Mouse (Mus musculus): ENCODE results near the gene Hsd17b12. TPM values are rescaled to one million over a fixed set of nuclear protein-coding genes. Genes with fewer than 3 reads are reported as not detected.

Hsd17b12 gene
- polyA plus RNA-seq, 1 experiment from 2014 or later: 125 TPM

DNA sequence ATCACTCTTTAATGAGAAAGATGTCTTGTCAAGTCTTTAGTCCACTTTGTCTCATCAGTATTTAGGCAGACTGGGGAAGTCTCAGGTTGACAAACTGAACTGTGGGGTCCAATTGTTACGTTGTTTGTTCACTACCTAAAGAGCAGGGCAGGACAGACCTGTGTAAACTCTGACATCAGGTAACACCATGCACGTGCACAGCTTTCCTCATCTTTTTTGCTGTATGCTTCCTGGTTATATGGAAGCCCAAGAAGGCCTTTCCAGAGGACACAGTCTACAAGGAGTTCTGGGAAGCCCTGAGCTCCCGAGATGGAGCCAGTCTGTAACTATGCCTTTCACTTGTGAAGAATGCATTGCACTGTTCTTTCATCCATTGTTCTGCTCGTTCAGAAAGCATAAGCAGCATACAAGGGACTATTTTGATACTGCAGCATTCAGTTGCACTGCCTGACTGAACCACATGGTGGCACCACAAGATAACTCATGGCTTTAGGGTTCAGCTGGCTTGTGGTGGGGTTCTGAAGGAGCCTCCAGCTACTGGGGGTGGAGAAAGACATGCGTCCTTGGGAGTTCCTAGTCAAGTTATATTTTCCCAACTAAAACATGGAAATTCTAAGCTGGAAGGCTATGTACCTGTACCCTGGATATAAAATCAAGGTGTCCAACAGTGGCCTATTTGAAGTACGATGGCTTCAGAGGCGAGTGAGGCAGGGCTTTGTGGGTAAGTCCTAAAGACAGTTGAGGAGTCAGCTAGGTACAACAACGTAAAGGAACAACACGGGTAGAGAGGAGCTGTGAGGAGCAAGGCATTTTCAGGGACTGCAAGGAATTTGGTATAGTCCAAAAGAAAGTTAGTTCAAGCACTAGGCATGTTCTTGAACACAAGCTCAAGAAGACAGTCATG lies 122.1 kb downstream of the Hsd17b12 start:
- no peaks in the 10 kb centered on the region for H3K9me3 ChIP-seq (replicated peaks)
- no peak overlapping the region for H3K4me3 ChIP-seq
- 79% methylated on average over 9 of the region's 9 CpGs for WGBS
- no peaks in the 10 kb centered on the region for H3K4me1 ChIP-seq
- H3K36me3 ChIP-seq: peaks cover 39% of the 10 kb centered on the region
- no peak overlapping the region for H3K27ac ChIP-seq
- no peaks in the 10 kb centered on the region for H3K27me3 ChIP-seq (ENCODE audit: low read depth, poor library complexity, severe bottlenecking)
- DNase-seq (ENCODE audit: low spot score): peak; percentile 50

DNA sequence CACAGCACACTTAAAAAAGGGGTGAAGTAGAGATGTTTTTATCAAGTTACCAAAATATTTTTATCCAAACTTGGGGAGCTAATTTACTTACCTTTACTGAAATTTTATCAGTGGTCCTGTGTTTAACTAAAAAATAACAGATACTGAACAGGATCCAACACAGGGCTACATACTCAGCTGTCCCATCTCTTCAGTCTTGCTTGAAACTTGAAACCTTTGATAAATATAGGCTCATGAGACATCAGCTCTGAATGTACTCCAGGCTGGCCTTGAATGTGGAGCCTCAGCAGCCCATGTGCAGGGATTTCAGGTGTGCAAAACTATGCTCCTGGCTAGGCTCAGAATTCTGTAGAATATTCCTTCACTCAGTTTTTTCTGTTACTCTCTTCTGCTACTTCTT lies 127.2 kb downstream of the Hsd17b12 start:
- Histone ChIP-seq H3K4me1 (no peaks in the 10 kb centered on the region), H3K36me3 (peaks cover 36% of the 10 kb centered on the region), H3K9me3 (replicated peaks) (no peaks in the 10 kb centered on the region), H3K27me3 (ENCODE audit: low read depth, poor library complexity, severe bottlenecking) (no peaks in the 10 kb centered on the region), H3K4me3 (no peak overlapping the region), H3K27ac (no peak overlapping the region)
- no peak for DNase-seq (ENCODE audit: low spot score)

- H3K4me1 ChIP-seq: no peaks in the 10 kb centered on the region
- no peaks in the 10 kb centered on the region for H3K9me3 ChIP-seq (replicated peaks)
- DNase-seq (ENCODE audit: low spot score): no peak
- H3K36me3 ChIP-seq: no peaks in the 10 kb centered on the region
- H3K27me3 ChIP-seq (ENCODE audit: low read depth, poor library complexity, severe bottlenecking): no peaks in the 10 kb centered on the region
- WGBS: 60% methylated on average over 6 of the region's 6 CpGs
- no peak overlapping the region for H3K27ac ChIP-seq
- no peak overlapping the region for H3K4me3 ChIP-seq
Measured at GRCm38 (mm10) chr2:94024637-94025036, 133.1 kb downstream of the Hsd17b12 start.

GRCm38 (mm10) chr2:94010335-94011291 lies 147.2 kb downstream of the Hsd17b12 start, which contains the start of gene Alkbh3:
Gene Alkbh3, minus strand, starts transcription at chr2:94010807.
- H3K4me3 ChIP-seq: peak within 1 kb of the TSS; percentile 78
- peaks cover 32% of the 10 kb centered on the region for H3K36me3 ChIP-seq
- H3K9me3 ChIP-seq (replicated peaks): no peaks in the 10 kb centered on the region
- WGBS: 5% methylated on average over 47 of the region's 47 CpGs
- peaks cover 13% of the 10 kb centered on the region for H3K4me1 ChIP-seq
- H3K27me3 ChIP-seq (ENCODE audit: low read depth, poor library complexity, severe bottlenecking): no peaks in the 10 kb centered on the region
- DNase-seq (ENCODE audit: low spot score): peak; percentile 98
- H3K27ac ChIP-seq: peak within 1 kb of the TSS; percentile 86

GRCm38 (mm10) chr2:94002331-94002730 lies 155.4 kb downstream of the Hsd17b12 start:
- Histone ChIP-seq H3K27ac (no peak overlapping the region), H3K27me3 (ENCODE audit: low read depth, poor library complexity, severe bottlenecking) (no peaks in the 10 kb centered on the region), H3K4me1 (no peaks in the 10 kb centered on the region), H3K9me3 (replicated peaks) (no peaks in the 10 kb centered on the region), H3K4me3 (no peak overlapping the region), H3K36me3 (peaks cover 92% of the 10 kb centered on the region)
- WGBS: 18% methylated on average over 2 of the region's 2 CpGs
- peak; percentile 87 for DNase-seq (ENCODE audit: low spot score)

DNA sequence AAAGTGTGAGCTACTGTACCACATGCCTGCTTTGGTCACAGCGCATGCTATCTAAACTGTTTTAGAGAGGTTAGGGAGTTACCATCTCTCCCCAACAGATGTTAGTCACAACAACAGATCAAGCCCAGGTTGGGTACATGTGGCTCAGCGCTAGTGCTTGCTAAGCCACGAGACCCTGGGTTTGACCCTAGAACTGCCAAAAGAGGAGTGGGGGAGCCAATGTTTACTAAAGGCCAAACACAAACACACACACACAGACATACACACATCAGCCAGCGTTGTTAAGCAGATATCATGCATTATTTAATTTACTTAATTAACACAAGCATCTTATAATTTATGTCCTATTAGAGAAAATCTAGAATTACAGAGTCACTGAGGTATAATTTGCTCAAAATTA lies 155.8 kb downstream of the Hsd17b12 start:
- Histone ChIP-seq H3K27ac (no peak overlapping the region), H3K4me1 (no peaks in the 10 kb centered on the region), H3K36me3 (peaks cover 92% of the 10 kb centered on the region), H3K9me3 (replicated peaks) (no peaks in the 10 kb centered on the region), H3K4me3 (no peak overlapping the region), H3K27me3 (ENCODE audit: low read depth, poor library complexity, severe bottlenecking) (no peaks in the 10 kb centered on the region)
- no peak for DNase-seq (ENCODE audit: low spot score)
- 89% methylated on average over 4 of the region's 4 CpGs for WGBS

- Histone ChIP-seq H3K4me3 (no peak overlapping the region), H3K27me3 (ENCODE audit: low read depth, poor library complexity, severe bottlenecking) (no peaks in the 10 kb centered on the region), H3K4me1 (no peaks in the 10 kb centered on the region), H3K9me3 (replicated peaks) (no peaks in the 10 kb centered on the region), H3K36me3 (peaks cover 92% of the 10 kb centered on the region), H3K27ac (no peak overlapping the region)
- DNase-seq (ENCODE audit: low spot score): no peak
- 89% methylated on average over 6 of the region's 6 CpGs for WGBS
Measured at GRCm38 (mm10) chr2:94001411-94001810, 156.4 kb downstream of the Hsd17b12 start.

GRCm38 (mm10) chr2:93996254-93996653 lies 161.5 kb downstream of the Hsd17b12 start, which contains the start of gene Gm27027:
Gene Gm27027, minus strand, starts transcription at chr2:93996354.
- no peaks in the 10 kb centered on the region for H3K4me1 ChIP-seq
- WGBS: 95% methylated on average over 6 of the region's 6 CpGs
- no peak for DNase-seq (ENCODE audit: low spot score)
- H3K4me3 ChIP-seq: no peak within 1 kb of the TSS
- peaks cover 93% of the 10 kb centered on the region for H3K36me3 ChIP-seq
- H3K27me3 ChIP-seq (ENCODE audit: low read depth, poor library complexity, severe bottlenecking): no peaks in the 10 kb centered on the region
- H3K9me3 ChIP-seq (replicated peaks): no peaks in the 10 kb centered on the region
- no peak within 1 kb of the TSS for H3K27ac ChIP-seq

- H3K36me3 ChIP-seq: peaks cover 97% of the 10 kb centered on the region
- 66% methylated on average over 3 of the region's 3 CpGs for WGBS
- H3K9me3 ChIP-seq (replicated peaks): no peaks in the 10 kb centered on the region
- no peaks in the 10 kb centered on the region for H3K27me3 ChIP-seq (ENCODE audit: low read depth, poor library complexity, severe bottlenecking)
- H3K27ac ChIP-seq: no peak overlapping the region
- H3K4me3 ChIP-seq: no peak overlapping the region
- H3K4me1 ChIP-seq: peaks cover 8% of the 10 kb centered on the region
- no peak for DNase-seq (ENCODE audit: low spot score)
Measured at GRCm38 (mm10) chr2:93992810-93993209, 165.0 kb downstream of the Hsd17b12 start.

DNA sequence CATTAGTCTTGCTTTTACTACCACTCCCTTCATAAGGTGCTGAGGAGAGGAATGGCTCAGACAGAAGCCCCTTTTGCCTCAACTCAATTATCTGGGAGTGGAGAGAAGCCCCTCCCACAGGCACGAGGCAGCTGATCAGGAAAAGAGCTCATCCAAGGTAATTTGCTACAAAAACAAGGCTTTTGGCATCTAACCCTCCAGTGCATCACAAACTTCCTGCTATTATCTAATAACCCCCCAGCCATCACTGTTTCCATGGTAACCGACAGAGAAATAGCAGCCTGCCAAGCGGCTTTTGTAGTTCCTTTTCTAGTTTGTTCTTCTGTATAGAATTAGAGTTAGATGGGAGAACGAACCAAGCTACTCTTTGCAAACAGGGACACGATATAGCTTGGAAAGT lies 165.5 kb downstream of the Hsd17b12 start:
- Histone ChIP-seq H3K27ac (no peak overlapping the region), H3K4me1 (peaks cover 8% of the 10 kb centered on the region), H3K9me3 (replicated peaks) (no peaks in the 10 kb centered on the region), H3K4me3 (no peak overlapping the region), H3K36me3 (peaks cover 98% of the 10 kb centered on the region), H3K27me3 (ENCODE audit: low read depth, poor library complexity, severe bottlenecking) (no peaks in the 10 kb centered on the region)
- DNase-seq (ENCODE audit: low spot score): no peak
- WGBS: 70% methylated on average over 5 of the region's 5 CpGs

- Histone ChIP-seq H3K9me3 (replicated peaks) (no peaks in the 10 kb centered on the region), H3K4me3 (no peak overlapping the region), H3K36me3 (peaks cover 98% of the 10 kb centered on the region), H3K27ac (no peak overlapping the region), H3K27me3 (ENCODE audit: low read depth, poor library complexity, severe bottlenecking) (no peaks in the 10 kb centered on the region), H3K4me1 (peaks cover 8% of the 10 kb centered on the region)
- WGBS: 80% methylated on average over 3 of the region's 3 CpGs
- DNase-seq (ENCODE audit: low spot score): no peak
Measured at GRCm38 (mm10) chr2:93991336-93991735, 166.4 kb downstream of the Hsd17b12 start.

DNA sequence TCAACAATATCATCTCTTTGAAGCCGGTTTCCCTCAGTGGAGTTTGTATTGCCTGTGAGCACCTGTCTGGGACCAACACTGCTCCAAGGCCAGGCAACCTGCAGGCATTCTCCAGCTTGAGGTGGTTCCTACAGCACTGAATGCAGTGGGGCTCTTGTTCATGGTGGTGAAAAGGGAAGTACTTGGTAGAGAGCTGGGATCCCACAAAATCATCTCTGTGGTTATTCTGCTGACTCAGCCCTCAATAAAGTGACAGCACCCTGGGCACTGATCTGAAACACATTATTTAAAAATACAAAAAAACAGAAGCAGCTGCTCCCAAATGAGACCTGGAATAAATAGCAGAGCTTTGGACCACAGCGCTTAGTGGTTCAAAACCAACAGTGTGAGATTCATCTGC lies 169.3 kb downstream of the Hsd17b12 start:
- Histone ChIP-seq H3K27ac (no peak overlapping the region), H3K27me3 (ENCODE audit: low read depth, poor library complexity, severe bottlenecking) (no peaks in the 10 kb centered on the region), H3K36me3 (peaks cover 94% of the 10 kb centered on the region), H3K4me3 (no peak overlapping the region), H3K4me1 (peaks cover 8% of the 10 kb centered on the region), H3K9me3 (replicated peaks) (no peaks in the 10 kb centered on the region)
- no peak for DNase-seq (ENCODE audit: low spot score)
- 92% methylated on average over 2 of the region's 2 CpGs for WGBS

Measured in limb, embryonic 10.5 days (tissue).